Mouse (Mus musculus) megakaryocyte, adult 5-6 weeks (primary cell): ENCODE data around the gene Il1a. TPM values are rescaled to one million over a fixed set of nuclear protein-coding genes. Genes with fewer than 3 reads are reported as not detected.

Experiments
- ATAC-seq: 2 replicates; pipeline ENCODE4 v1.8.0; 2016; ENCODE audit warnings: mild to moderate bottlenecking, inconsistent platforms; ENCODE audit not compliant: poor library complexity, severe bottlenecking
- total RNA-seq, 2 experiments: library from RNA; stranded (forward) in 1 of 2; stranded (reverse) in 1 of 2; fragments of 153-499, 151-499 nt in 1 of 2; fragments of 221-1000, 200-1000 nt in 1 of 2; gene quantifications; 2 replicates each; pipeline versions ENCODE4 v1.2.3 to v1.2.4; 2015 to 2017

Il1a gene
- total RNA-seq (2015) = not detected in 2 replicates
- 0.15 TPM in 1 of 2 replicates, not detected in the other for total RNA-seq (2017)

DNA sequence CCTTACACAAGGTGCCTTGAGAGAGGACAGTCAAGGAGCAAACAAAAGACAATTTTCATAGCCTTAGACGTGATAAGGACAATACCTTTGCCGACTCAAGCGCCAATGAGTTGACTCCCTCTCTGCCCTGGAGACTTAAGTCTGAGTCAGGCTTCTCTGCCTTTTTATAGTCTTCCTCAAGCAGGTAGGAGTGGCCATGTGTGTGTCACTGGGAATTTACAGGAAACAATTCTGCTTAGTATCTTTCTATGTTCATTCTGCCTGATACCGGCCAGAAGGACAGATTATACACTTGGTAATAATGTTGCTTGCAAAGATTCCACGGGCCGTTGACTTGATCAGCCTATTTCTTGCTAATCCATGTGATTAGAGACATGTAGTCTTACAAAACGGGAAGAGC lies at the start of gene Il1a:
Gene Il1a (minus strand): TSS at position 137 of the 400 bp plus-strand sequence.
- ATAC-seq = no peak

GRCm38 (mm10) chr2:129338138-129338621 lies 28.4 kb upstream of the Il1a start:
- peak; percentile 91 for ATAC-seq

DNA sequence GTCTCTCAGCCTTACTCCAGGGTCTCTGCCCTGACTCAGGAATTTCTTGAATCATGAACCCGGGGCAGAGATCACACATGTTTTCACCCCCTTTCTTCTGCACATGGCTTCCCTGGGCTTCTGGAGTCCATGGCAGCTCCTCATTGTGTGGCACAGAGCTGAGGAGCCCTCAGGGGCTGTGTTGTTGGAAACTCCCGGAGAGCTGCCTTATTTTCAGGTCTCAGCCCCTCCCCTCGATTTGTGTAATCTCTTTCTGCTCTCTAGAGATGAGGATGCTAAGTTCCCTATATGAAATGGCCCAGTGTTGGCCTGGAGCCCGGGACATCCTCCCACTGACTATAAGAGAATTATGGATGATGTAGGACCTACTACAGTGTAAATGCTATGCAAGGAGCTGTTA lies 23.7 kb upstream of the Il1a start:
- ATAC-seq = no peak

GRCm38 (mm10) chr2:129330540-129330939 lies 20.8 kb upstream of the Il1a start:
- no peak for ATAC-seq

DNA sequence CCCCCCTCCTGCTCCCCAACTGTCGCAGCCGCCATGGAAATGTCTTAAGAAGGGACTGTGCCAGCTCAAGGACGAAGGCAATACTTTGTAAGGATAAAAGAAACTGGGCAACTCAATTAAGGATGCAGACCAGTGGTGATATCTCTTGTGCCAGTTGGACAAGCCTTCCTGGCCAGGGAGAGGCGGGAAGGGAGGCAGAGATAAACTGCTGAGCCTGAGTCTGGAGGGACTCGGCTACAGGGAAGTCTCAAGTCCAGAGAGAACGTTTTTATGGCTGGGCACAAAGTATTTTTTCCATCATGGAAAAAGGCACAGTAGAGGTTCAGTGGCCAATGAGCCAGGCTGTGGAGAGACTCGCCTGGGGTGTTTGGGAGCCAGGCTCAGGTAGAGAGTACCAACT lies 20.3 kb upstream of the Il1a start:
- ATAC-seq = no peak

DNA sequence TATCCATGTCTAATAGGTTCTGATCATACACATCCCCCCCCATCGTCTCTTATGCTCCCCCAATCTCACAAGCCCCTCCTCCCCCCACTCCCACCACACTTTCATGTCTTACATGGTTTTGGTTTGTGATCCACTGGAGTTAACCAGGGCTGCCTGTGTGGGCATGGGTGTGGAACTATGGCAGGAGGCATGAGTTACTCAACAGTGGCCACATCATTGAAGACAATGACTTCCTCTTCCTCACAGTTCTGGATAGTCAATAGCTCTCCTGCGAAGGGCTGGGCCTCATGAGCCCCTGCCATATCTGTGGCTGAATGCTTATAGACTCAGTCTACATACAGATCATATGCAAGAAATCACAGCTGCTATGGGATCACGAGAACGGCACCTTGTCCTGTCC lies 18.5 kb upstream of the Il1a start:
- peak; percentile 98 for ATAC-seq

- ATAC-seq = no peak
These were observed 14.4 kb upstream of the Il1a start for GRCm38 (mm10) chr2:129324216-129324615.

DNA sequence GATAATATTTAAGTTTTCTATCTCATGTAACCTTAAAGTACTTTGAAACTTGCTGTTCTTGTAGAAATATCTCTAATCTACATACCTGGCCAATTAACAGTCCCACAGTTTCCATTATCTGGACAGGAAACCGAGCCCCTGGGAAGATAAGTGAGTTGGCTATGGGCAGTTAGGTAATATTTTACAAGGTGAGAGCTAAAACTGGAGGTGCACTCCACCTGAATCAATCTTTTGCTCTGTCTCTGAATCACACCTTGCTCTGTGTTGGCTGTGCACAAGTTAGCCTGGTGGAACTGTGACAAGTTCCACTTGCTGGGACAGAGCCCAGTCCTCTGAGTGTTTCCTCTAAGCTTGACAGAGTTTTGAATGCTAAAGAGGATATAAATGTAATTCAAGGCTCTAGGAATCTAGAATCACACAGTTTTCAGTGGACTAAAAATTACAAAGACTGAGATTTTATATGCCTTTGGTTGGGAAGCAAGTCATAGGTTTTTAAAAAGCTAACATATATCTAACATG lies 12.4 kb upstream of the Il1a start:
- no peak for ATAC-seq

GRCm38 (mm10) chr2:129320033-129320605 lies 10.3 kb upstream of the Il1a start:
- ATAC-seq = peak; percentile 46

DNA sequence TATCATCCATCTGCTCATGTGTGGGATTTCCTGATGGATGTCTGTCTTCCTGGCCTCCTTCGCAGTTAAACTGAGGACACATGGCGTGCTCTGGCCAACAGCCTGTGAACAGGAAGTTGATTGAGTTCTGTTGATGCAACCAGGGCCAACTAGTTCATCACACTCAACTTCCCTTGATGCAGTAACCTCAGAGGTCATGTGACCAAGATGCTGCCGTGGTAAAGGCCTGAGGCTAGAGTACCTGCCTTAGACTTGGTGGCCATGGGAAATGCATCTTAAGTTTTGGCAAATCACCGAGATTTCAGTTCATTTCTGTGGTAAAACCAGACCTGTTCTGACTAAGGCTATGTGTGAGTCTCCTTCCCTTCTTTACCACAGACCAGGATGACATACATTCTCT lies 6.1 kb upstream of the Il1a start:
- ATAC-seq = peak; percentile 78

DNA sequence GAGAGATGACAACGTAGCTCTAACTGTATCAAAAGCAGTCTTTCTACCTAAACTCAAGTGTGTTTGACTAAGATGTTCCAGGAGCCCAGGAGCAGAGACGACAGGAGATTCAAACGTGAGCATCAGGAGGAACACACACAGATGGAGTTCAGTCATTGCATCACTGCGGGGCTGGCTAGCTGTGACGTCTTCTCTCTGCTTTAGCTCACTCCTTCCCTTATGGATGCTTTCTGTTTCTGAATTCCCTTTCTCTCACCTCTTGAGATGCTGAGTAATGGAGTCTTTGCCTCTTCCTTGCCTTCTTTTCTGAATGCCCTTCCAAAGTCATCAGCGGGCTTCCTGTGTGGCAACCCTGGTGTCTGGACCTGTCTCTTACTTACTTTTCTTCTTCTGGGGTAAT lies 5.1 kb upstream of the Il1a start:
- ATAC-seq = peak; percentile 47

GRCm38 (mm10) chr2:129313934-129314333 lies 4.2 kb upstream of the Il1a start:
- ATAC-seq = peak; percentile 85

GRCm38 (mm10) chr2:129306020-129306419 lies 3.8 kb downstream of the Il1a start:
- peak; percentile 91 for ATAC-seq

DNA sequence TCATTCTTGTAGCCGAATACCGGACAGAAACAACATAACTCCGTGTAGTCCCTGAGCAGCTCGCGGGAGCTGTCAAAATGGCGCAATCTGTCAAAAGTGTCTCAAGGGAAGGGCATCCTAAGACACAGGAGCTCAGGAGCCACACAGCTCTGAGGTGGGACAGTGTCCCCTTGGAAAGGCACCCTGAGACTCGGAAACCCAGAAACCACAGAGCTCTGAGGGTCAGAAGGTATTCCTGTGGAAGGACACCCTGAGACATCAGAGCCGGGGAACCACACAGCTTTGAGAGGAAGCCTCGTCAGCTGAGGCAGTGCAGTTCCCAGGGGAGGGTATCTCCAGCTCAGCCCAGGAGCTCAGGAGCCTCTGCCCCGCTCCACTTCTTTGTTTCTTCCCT lies 12.2 kb downstream of the Il1a start:
- peak; percentile 48 for ATAC-seq

GRCm38 (mm10) chr2:129296671-129297588 lies 12.8 kb downstream of the Il1a start, which contains the start of gene Ckap2l:
Gene Ckap2l (minus strand): TSS chr2:129297212.
- ATAC-seq = peak; percentile 98

DNA sequence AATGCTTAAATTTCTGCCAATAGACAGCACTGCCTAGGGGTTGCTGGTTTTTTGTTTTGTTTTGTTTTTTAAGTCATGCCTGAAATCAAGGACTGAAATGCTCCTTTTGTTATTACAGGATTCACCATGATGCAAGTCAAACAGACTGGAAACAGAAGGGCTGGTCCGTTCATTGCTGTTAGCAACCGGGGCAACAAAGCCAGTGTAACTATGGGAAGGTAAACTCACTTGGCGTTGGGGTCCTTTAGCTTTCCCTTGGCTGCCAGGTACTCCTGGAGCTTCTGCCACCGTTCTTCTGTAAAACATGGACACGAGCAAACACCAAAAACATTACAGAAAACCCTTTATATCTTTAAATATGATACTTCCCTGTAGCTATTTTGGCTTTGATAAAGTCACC lies 13.7 kb downstream of the Il1a start:
- no peak for ATAC-seq

DNA sequence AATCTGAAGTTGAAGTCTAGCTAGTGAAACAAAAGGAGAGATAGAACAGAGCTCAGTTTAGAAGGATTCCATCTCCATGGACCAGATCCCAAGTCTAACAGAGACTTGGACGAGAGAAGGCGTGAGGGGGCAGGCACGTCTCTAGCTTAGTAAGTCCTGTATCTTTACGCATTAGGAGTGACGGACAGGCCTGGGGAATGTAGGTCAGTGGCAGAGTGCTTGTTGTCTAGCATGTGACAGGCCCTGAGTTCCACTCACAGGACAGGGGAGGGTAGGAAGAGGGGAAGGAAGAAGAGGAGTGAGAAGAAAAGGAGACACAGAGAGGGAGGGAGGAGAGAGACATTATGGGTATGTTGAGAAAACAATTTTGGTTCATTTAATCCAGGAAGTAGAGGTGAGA lies 14.7 kb downstream of the Il1a start:
- no peak for ATAC-seq

GRCm38 (mm10) chr2:129273823-129274222 lies 35.9 kb downstream of the Il1a start:
- no peak for ATAC-seq

DNA sequence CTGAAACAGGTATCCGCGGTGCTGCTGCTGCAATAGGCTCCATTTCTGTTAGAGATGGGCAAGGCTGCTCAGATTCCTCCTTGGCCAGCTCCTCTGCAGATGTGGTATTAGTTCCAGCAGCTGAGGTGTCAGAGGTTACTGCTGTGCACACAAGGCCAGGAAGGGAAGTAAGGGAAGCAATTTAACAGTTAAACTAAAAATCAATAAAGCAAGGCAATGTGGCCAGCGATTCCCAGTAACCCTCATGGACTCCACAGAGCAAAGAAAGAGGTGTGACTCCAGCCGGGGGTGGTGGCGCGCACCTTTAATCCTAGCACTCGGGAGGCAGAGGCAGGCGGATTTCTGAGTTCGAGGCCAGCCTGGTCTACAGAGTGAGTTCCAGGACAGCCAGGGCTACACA lies 39.2 kb downstream of the Il1a start:
- ATAC-seq = no peak

DNA sequence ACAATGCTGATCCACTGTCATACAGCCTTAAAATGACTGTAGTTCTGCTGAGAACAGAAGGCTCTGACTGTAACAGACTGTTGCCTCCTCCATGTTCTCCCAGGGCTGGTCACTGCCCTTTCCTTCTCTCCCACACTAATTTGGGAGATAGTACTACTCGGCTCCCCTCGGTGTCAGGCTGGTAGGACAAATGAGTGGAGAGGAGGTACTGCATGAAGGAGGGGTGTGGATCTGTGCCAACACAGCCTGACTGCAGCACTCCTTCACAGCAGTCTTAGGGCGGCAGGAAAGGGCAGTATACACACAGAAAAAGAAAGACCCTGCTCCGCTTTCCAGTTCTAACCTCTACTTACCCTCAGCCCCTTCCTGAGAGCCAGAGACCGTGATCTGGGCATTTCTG lies 39.8 kb downstream of the Il1a start:
- ATAC-seq = no peak

- ATAC-seq = no peak
These were observed 40.6 kb downstream of the Il1a start for GRCm38 (mm10) chr2:129269161-129269643.

GRCm38 (mm10) chr2:129267738-129268137 lies 42.0 kb downstream of the Il1a start:
- ATAC-seq = no peak
